Mouse (Mus musculus): ENCODE measurements around the gene Cacnb3.
A peak's percentile ranks its signal among the peaks of the same experiment; 100 is the strongest.

Gene Cacnb3

GRCm38 (mm10) chr15:98675634-98676250 lies 45.1 kb downstream of the Cacnb3 start:
- DNase-seq (ENCODE audit: low read depth, low spot score): peak; percentile 21

- peak; percentile 62 for DNase-seq (ENCODE audit: low read depth, low spot score)
Observed at GRCm38 (mm10) chr15:98676471-98676870, 45.8 kb downstream of the Cacnb3 start.

GRCm38 (mm10) chr15:98676940-98677728 lies 46.5 kb downstream of the Cacnb3 start, which contains the start of gene Rnd1:
Rnd1 (minus strand) TSS chr15:98677461.
- DNase-seq (ENCODE audit: low read depth, low spot score): peak; percentile 86

GRCm38 (mm10) chr15:98677977-98678376 lies 47.3 kb downstream of the Cacnb3 start:
- no peak for DNase-seq (ENCODE audit: low read depth, low spot score)

GRCm38 (mm10) chr15:98680660-98681059 lies 50.0 kb downstream of the Cacnb3 start:
- no peak for DNase-seq (ENCODE audit: low read depth, low spot score)

GRCm38 (mm10) chr15:98681633-98682032 lies 51.0 kb downstream of the Cacnb3 start:
- DNase-seq (ENCODE audit: low read depth, low spot score): no peak

- no peak for DNase-seq (ENCODE audit: low read depth, low spot score)
Observed at GRCm38 (mm10) chr15:98683177-98683576, 52.5 kb downstream of the Cacnb3 start.

- DNase-seq (ENCODE audit: low read depth, low spot score): no peak
Observed at GRCm38 (mm10) chr15:98683746-98684145, 53.1 kb downstream of the Cacnb3 start.

- DNase-seq (ENCODE audit: low read depth, low spot score): peak; percentile 20
Observed at GRCm38 (mm10) chr15:98685926-98686325, 55.3 kb downstream of the Cacnb3 start.

- DNase-seq (ENCODE audit: low read depth, low spot score): no peak
Observed at GRCm38 (mm10) chr15:98689682-98690081, 59.0 kb downstream of the Cacnb3 start.

GRCm38 (mm10) chr15:98691486-98692147 lies 61.0 kb downstream of the Cacnb3 start:
- no peak for DNase-seq (ENCODE audit: low read depth, low spot score)

GRCm38 (mm10) chr15:98692171-98692715 lies 61.6 kb downstream of the Cacnb3 start:
- DNase-seq (ENCODE audit: low read depth, low spot score): no peak
